Mouse (Mus musculus) heart, postnatal 36 days (tissue): ENCODE measurements around the gene Lrpap1. TPM values are rescaled to one million over a fixed set of nuclear protein-coding genes. Genes with fewer than 3 reads are reported as not detected.

Experiments used
- DNase-seq, 2 experiments: peaks; one replicate each; pipeline ENCODE4 v3.0.0; 2021 to 2022
- intact Hi-C: fragments of 180-260 bp; cut with DNase I; formaldehyde crosslinking; loops from one replicate; pipeline ENCODE4 v1.15.1; 2025
- total RNA-seq, 2 experiments: library from RNA; stranded (reverse); gene quantifications; 2 replicates each; pipeline ENCODE4 v1.2.3; 2021

The Lrpap1 gene
- total RNA-seq, 2 experiments from 2014 or later: 51.5 to 54.2 TPM

DNA sequence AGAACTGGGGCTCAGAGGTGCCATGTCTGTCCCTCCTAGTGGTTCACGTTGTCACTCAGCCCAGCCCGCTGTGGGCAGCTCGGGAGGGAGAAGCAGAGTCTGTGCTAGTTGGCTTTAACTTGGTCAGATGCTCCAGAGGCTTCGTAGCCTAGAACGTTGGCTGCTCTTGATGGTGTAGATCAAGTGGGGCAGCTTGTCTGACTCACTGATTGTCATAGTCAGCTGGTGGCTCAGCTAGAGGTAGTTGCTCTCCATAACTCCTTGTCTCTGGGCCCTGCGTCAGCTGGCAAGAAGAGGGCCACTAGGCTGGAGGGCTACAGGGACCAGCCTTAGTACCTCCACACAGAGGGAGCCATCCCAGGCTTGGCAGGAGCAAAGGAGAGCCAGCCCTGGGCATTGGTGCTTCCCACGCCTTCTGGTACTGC is 24.2 kb upstream of the Lrpap1 start:
- intact Hi-C loops: loop anchor here (5.0 kb wide), 2 partner anchors 77 to 218 kb away; no protein-coding TSS in a partner anchor
- no peak for DNase-seq

GRCm38 (mm10) chr5:35129208-35129607 is 23.6 kb upstream of the Lrpap1 start:
- no peak for DNase-seq

GRCm38 (mm10) chr5:35120024-35120423 is 14.5 kb upstream of the Lrpap1 start:
- intact Hi-C loops: no loop called here
- no peak for DNase-seq

More at GRCm38 (mm10) chr5:35129208-35129607, 23.6 kb upstream of the Lrpap1 start:
- intact Hi-C loops: no loop called here

DNA sequence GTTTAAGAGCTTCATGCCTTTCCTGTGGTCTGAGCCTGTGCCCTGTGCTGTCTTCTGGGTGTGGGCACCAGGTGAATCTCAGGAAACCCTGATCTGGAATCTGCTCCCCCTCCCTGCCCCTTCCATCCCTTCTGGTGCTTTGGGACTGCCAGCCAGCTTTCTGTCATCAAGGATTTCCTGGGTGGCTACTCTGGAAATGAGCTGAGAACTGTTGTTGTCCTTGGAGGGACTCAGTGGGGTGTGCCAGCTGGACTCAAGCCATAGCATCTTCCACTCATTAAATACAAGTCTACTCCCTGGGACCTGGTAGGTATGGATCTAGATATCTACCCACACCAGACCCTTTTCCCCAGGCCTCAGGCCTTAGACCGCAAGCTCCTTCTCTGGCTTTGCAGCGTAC is 12.9 kb upstream of the Lrpap1 start:
- no peak for DNase-seq
- intact Hi-C loops: no loop called here

- no peak for DNase-seq
- intact Hi-C loops: no loop called here
These were observed 12.1 kb upstream of the Lrpap1 start for GRCm38 (mm10) chr5:35117633-35118032.

DNA sequence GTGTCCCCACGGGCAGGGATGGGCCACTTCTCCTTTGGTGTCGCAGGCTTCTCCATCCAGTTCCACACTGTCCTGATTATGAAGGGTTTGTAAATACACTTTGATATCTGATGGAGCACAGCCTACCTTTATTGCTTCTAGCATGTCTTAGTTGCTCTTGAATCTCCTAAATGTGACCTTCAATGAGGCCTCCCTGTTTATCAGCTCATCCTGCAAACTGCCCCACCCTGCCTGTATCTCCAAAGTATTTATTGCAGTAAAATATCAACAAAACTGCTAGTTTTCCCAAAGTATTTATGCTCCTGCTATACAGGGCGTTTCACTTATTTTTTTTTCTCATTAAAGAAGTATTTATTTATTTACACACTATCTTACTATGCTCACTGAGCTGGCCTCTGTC is 10.4 kb upstream of the Lrpap1 start:
- DNase-seq: no peak
- intact Hi-C loops: no loop called here

DNA sequence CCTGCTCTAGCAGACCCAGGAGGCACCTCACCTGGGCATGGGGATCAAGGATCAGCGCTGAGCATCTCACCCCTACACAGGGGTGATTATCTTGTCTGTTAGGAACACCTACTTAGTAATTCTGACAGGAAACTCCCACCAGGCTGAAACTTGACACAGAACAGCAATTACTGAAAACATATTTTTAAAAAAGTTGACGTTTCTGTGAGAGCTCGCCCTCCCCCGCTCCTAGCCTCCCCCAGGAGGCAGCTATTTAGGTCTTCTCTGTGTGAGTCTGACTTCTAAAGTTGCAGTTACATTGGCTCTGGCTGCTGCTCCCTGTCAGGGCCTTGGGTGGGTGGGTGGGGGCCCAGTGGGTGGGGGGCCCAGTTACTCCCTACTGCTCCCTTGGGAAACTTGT is 6.9 kb upstream of the Lrpap1 start:
- no peak for DNase-seq
- intact Hi-C loops: no loop called here

DNA sequence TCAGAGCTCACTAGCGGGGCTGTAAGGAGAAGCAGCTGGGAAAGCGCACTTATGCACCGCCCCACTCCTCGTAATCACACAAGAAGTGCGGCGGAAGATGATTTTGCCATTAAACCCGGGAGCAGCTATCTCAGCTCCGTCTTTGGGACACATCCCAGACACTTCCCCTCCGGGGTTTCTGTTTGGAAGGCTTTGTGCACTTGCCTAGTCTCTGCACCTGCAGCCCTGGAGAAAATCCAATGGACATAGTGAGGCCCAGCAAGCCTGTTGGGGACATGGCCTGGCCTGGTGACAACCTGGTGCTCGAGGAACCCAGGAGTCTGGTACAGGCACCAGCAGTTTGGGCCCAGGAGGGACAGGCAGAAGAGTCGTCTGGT is 344 bp upstream of the Lrpap1 start:
- intact Hi-C loops: loop anchor here (10.0 kb wide), 1 partner anchor 581 kb away; the partner anchor contains the start of gene Sh3bp2
- DNase-seq: no peak

- DNase-seq: no peak
- intact Hi-C loops: loop anchor here (10.0 kb wide), 1 partner anchor 580 kb away; the partner anchor contains the start of gene Sh3bp2
These were observed 1.2 kb downstream of the Lrpap1 start for GRCm38 (mm10) chr5:35104183-35104959.

DNA sequence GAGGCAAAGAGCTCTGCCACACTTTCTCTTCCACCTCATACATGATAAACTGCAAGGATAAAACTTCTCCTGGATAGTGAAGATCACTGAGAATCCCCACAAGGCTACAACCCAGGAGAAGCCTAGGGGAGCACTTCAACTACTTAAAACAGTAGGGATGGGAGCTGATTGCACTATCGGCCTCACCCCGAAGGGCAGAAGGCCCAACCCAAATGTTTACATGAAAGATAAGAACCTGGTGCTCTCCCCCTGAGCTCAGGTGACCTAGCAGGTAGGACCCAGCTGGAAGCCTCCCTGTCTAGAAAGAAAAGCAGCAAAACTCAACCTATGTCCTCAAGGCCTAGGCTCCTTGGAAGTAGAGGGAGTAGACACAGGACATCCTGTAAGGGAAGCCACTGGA is 2.0 kb downstream of the Lrpap1 start:
- no peak for DNase-seq
- intact Hi-C loops: loop anchor here (10.0 kb wide), 1 partner anchor 579 kb away; the partner anchor contains the start of gene Sh3bp2

DNA sequence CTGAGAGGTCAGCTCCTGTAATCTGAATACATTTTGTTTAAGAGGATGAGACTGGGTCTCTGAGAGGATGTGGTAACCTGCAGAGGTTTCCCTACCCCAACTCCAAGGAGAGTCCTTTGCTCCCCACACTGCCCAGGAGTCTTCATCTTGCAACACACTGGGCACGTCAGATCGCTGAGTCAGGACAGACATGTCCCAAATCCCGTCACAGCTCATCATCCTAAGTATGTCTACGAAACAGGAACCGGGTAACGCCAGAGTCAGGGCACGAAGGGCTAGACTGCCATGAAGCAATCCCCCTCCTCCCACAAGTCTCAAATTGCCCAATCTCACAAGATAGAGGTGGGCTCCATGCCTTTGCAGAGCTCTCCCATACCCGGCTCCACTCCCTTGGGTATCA is 2.5 kb downstream of the Lrpap1 start:
- intact Hi-C loops: loop anchor here (10.0 kb wide), 1 partner anchor 578 kb away; the partner anchor contains the start of gene Sh3bp2
- no peak for DNase-seq

GRCm38 (mm10) chr5:35091636-35092035 is 13.9 kb downstream of the Lrpap1 start:
- DNase-seq: no peak
- intact Hi-C loops: no loop called here

DNA sequence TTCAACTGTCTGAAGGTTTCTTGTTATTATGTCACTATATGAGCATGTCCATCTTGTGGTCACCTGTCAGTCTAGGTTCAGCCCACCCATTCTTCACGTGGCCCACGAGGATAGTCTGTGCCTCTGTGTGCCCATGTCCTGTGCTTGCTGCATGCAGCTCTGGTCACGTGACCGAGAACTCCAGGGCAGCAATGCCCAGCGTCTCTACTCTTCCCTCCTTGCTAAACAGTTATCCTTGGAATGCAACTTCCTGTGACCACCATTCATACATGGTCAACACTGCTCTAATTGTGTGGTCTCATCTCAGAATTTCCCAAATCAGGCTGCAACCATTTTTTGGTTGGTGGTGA is 16.0 kb downstream of the Lrpap1 start:
- intact Hi-C loops: loop anchor here (5.0 kb wide), 1 partner anchor 37 kb away; no protein-coding TSS in a partner anchor

DNA sequence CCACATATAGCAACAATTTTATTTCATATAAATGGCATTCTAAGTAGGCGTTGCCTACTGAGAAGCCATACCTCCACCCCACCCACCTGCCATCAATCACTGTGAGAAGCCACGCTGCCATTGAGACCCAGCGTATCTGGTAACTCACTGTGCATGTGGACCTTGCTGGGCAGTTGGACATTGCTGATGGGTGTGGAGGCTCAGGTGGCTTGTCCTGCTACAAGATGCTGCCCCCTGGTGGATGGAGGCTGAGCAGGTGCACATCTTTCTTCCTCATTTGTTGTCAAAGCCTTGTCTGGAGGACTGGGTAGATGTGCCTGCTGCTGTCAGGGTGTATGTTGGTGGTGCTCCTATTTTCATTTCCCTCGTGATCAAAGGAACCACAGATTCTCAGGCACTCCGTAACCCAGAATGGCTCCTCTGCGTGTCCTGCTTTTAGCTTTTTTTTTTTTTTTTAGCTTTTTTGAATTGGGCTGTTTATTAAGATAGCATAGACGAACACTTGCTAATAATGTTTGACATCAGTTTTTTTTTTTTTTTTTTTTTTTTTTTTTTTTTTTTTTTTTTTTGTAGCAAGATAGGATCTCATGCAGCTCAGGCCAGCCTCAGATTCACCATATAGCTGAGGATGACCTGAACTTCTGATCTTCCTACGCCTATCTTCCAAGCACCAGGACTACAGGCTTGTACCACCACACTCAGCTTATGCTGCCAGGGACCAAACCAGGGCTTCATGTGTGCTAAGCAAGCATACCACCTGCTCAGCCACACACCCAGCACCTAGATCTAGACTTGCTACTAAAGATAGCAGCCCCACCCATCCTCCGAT is 16.6 kb downstream of the Lrpap1 start:
- DNase-seq: peak; percentile 47 to 63
- intact Hi-C loops: loop anchor here (5.0 kb wide), 1 partner anchor 37 kb away; no protein-coding TSS in a partner anchor

More for the DNA sequence above, 16.0 kb downstream of the Lrpap1 start:
- DNase-seq: no peak

DNA sequence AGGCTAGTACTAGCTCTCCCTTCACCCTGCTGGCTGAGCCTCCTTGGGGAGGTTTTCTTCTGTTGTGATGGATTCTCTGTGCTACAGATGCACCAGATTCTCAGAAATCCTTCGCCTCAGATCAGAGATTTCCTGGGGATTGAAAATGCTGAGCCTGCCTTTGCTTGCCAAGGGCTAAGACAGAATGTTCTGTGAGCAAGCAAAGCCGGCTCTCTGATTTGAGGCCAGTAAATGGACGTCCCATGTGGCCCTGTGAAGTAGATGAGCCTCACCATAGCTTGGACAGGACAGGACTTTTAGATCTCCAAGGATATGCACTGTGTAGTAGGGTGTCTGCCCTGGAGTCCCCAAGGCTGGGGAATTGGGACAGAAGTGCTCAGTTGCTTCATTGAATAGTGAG is 20.7 kb downstream of the Lrpap1 start:
- intact Hi-C loops: loop anchor here (5.0 kb wide), 1 partner anchor 33 kb away; no protein-coding TSS in a partner anchor
- DNase-seq: no peak

GRCm38 (mm10) chr5:35079101-35079500 is 26.5 kb downstream of the Lrpap1 start:
- DNase-seq: no peak
- intact Hi-C loops: no loop called here

GRCm38 (mm10) chr5:35076369-35076768 is 29.2 kb downstream of the Lrpap1 start:
- intact Hi-C loops: no loop called here
- DNase-seq: no peak

- intact Hi-C loops: no loop called here
- peak; percentile 30 to 53 for DNase-seq
These were observed 31.6 kb downstream of the Lrpap1 start for GRCm38 (mm10) chr5:35073992-35074391.

- peak in 1 of 2 experiments; percentile 25 for DNase-seq
- intact Hi-C loops: no loop called here
These were observed 32.3 kb downstream of the Lrpap1 start for GRCm38 (mm10) chr5:35073235-35073634.

DNA sequence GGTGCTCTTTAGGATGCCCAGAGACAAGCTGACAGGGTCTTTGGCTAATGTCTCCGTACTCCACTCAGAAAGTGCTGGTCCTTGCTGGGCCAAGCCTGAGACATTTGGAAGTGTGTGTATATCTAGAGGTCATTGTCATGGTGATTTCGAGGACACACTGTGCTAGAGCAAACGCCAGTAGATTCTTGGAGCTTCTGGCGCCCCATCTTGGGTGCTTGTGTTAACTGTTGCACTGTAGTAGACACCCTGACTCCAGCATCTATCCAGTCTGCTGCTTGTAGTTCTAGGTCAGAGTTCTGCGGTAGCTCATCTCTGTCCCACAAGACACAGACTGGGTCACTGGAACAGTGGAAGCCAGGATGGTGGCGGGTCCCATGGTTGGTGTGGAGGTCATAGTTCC is 33.7 kb downstream of the Lrpap1 start:
- intact Hi-C loops: no loop called here
- DNase-seq: no peak

DNA sequence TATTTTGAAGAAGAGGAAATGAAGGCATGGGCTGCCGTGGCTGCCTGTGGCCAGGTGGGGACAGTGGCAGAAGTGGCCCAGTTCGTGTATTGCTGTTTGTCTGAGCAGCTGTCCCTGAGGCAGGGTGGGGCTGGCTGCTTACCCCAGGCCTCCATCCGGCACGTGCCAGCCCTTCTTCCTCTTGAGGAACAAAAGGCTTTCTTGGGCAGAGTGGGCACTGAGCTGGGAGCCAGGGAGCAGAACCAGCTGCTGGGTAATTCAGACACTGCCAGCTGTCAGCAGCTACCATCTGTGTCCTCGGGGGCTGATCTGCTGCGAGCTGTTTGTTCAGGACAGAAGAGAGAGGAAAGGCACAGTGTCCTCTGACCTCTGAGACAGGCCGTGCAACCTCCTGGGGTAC is 34.6 kb downstream of the Lrpap1 start:
- intact Hi-C loops: no loop called here
- DNase-seq: no peak
